Mouse (Mus musculus): ENCODE measurements around the gene Emc6. TPM values are rescaled to one million over a fixed set of nuclear protein-coding genes. Genes with fewer than 3 reads are reported as not detected.

Gene Emc6
- total RNA-seq, 4 experiments from 2014 or later, result 47.4 to 77.6 (median 63.9) TPM

Other genes with a start within 250 kb of the Emc6 start
- gene Atp2a3, start 215.9 kb downstream of the Emc6 start, total RNA-seq (2022), result 10 to 100 TPM; 10.6 to 19.8 (median 12.4) TPM
- under 1 TPM; 0.38 to 0.66 (median 0.46) TPM for gene P2rx1, start 177.9 kb downstream of the Emc6 start, total RNA-seq (2022)
- 10 to 100 TPM in 2 of 4 experiments, 1 to 10 TPM in 2; 4.9 to 16.6 (median 10.8) TPM for gene Camkk1, start 158.0 kb downstream of the Emc6 start, total RNA-seq (2022)
- 10 to 100 TPM; 11.7 to 19.3 (median 14.4) TPM for gene Ncbp3, start 129.3 kb downstream of the Emc6 start, total RNA-seq (2022)
- gene Itgae, start 86.5 kb downstream of the Emc6 start, total RNA-seq (2022), result under 1 TPM; 0.49 to 0.91 (median 0.60) TPM
- under 1 TPM; 0.26 to 0.71 (median 0.49) TPM for gene Haspin, start 38.7 kb downstream of the Emc6 start, total RNA-seq (2022)
- 1 to 10 TPM; 2.2 to 5.2 (median 2.6) TPM for gene P2rx5, start 16.6 kb downstream of the Emc6 start, total RNA-seq (2022)
- gene Tax1bp3, start within 50 bp of the Emc6 start, total RNA-seq (2022), result 100 to 1,000 TPM in 1 of 4 experiments, 10 to 100 TPM in 3; 61.0 to 105 (median 84.6) TPM
- 10 to 100 TPM; 15.3 to 26.2 (median 20.2) TPM for gene Ctns, start 22.0 kb upstream of the Emc6 start, total RNA-seq (2022)
- 10 to 100 TPM; 12.0 to 19.3 (median 14.2) TPM for gene Shpk, start 22.4 kb upstream of the Emc6 start, total RNA-seq (2022)
- gene Trpv1, start 57.3 kb upstream of the Emc6 start, total RNA-seq (2022), result under 1 TPM in 2 of 4 experiments, not detected in 2; 0.20 to 0.81 TPM
- under 1 TPM; 0.08 to 0.15 (median 0.14) TPM for gene Trpv3, start 90.4 kb upstream of the Emc6 start, total RNA-seq (2022)
- gene Aspa, start 152.6 kb upstream of the Emc6 start, total RNA-seq (2022), result 10 to 100 TPM in 1 of 4 experiments, 1 to 10 TPM in 3; 5.7 to 12.9 (median 7.3) TPM
- gene Gm49340, start 152.7 kb upstream of the Emc6 start, total RNA-seq (2022), result not detected
- gene Spata22, start 152.7 kb upstream of the Emc6 start, total RNA-seq (2022), result under 1 TPM in 3 of 4 experiments, not detected in 1; 0.38 to 0.67 (median 0.52) TPM
- not detected for gene Olfr20, start 173.7 kb upstream of the Emc6 start, total RNA-seq (2022)
- gene Olfr376, start 194.2 kb upstream of the Emc6 start, total RNA-seq (2022), result not detected
- not detected for gene Olfr1, start 222.6 kb upstream of the Emc6 start, total RNA-seq (2022)